Mouse (Mus musculus) forebrain, embryonic 11.5 days (tissue): ENCODE results near the gene Rplp0. TPM values are rescaled to one million over a fixed set of nuclear protein-coding genes. Genes with fewer than 3 reads are reported as not detected.
A peak's percentile ranks its signal among the peaks of the same experiment; 100 is the strongest.

Source experiments
- ATAC-seq: fragments of 200-750 bp; cut with Nextera tagmentation; replicated peaks from 2 replicates; pipeline ENCODE4 v1.8.0; 2017; ENCODE audit warnings: moderate TSS enrichment; ENCODE audit not compliant: low FRiP score
- DNase-seq: peaks from one replicate; pipeline ENCODE4 v3.0.0-alpha.2; 2017; ENCODE audit warnings: low spot score
- H3K27ac ChIP-seq: fragments of 300-500 bp; sonication (generic); 2 replicates; pipeline ENCODE4 v1.5.1; 2014; ENCODE audit warnings: low read depth, low read length
- H3K27me3 ChIP-seq: fragments of 300-500 bp; sonication (generic); 2 replicates; pipeline ENCODE4 v1.6.1; 2014; ENCODE audit warnings: mild to moderate bottlenecking, low read length, mixed read lengths; ENCODE audit not compliant: control insufficient read depth, insufficient read depth
- H3K36me3 ChIP-seq: fragments of 300-500 bp; sonication (generic); 2 replicates; pipeline ENCODE4 v1.6.1; 2014; ENCODE audit warnings: mild to moderate bottlenecking, low read length, moderate library complexity, mixed read lengths; ENCODE audit not compliant: control insufficient read depth, insufficient read depth
- H3K4me1 ChIP-seq: fragments of 300-500 bp; sonication (generic); replicated peaks from 2 replicates; pipeline ENCODE4 v1.6.1; 2014; ENCODE audit warnings: low read length, mixed read lengths; ENCODE audit not compliant: control insufficient read depth, insufficient read depth
- H3K4me2 ChIP-seq: fragments of 300-500 bp; sonication (generic); 2 replicates; pipeline ENCODE4 v1.6.1; 2014; ENCODE audit warnings: low read depth, mild to moderate bottlenecking, low read length, moderate library complexity, mixed read lengths; ENCODE audit not compliant: severe bottlenecking
- H3K4me3 ChIP-seq: fragments of 300-500 bp; sonication (generic); 2 replicates; pipeline ENCODE4 v1.5.1; 2014; ENCODE audit warnings: low read depth, low read length
- H3K9ac ChIP-seq: fragments of 300-500 bp; sonication (generic); 2 replicates; pipeline ENCODE4 v1.6.1; 2014; ENCODE audit warnings: low read length
- H3K9me3 ChIP-seq: fragments of 300-500 bp; sonication (generic); 2 replicates; pipeline ENCODE4 v1.6.1; 2016; ENCODE audit warnings: low read length, mixed read lengths; ENCODE audit not compliant: control insufficient read depth
- WGBS: fragments of 180-500 bp; shearing (Covaris S2); extraction: QIAGEN DNeasy Blood & Tissue Kit; methylation state at CpG from one replicate; pipeline ENCODE4 v1.1.7; 2014; 5-methylcytosine and 5-hydroxymethylcytosine counted together
- polyA plus RNA-seq: library from polyadenylated mRNA; unstranded; fragments of >200 nt; fragmentation: Nextera tagmentation; extraction: Ambion mirVana; gene quantifications from 2 replicates; pipeline ENCODE4 v1.2.1, GENCODE M21; 2014

Rplp0 gene
- polyA plus RNA-seq, 1 experiment from 2014 or later, result 1,156 TPM

GRCm38 (mm10) chr5:115551386-115551785, 7.9 kb upstream of the Rplp0 start:
- no peaks in the 10 kb centered on the region; the same call in 1 of the 2 replicates for H3K4me1 ChIP-seq
- no peak for ATAC-seq
- H3K9ac ChIP-seq, result no peak overlapping the region
- no peak overlapping the region for H3K4me3 ChIP-seq
- no peak for DNase-seq
- no peak overlapping the region for H3K27ac ChIP-seq
- H3K9me3 ChIP-seq, result no peaks in the 10 kb centered on the region
- no peaks in the 10 kb centered on the region for H3K27me3 ChIP-seq
- 80% methylated on average over 12 of the region's 12 CpGs for WGBS
- no peak overlapping the region for H3K4me2 ChIP-seq
- H3K36me3 ChIP-seq, result no peaks in the 10 kb centered on the region

- 81% methylated on average over 13 of the region's 13 CpGs for WGBS
- Histone ChIP-seq H3K9ac (no peak overlapping the region), H3K27me3 (no peaks in the 10 kb centered on the region), H3K27ac (no peak overlapping the region), H3K4me2 (no peak overlapping the region), H3K9me3 (no peaks in the 10 kb centered on the region), H3K4me1 (no peaks in the 10 kb centered on the region; the same call in 1 of the 2 replicates), H3K36me3 (no peaks in the 10 kb centered on the region), H3K4me3 (no peak overlapping the region)
- ATAC-seq (no peak), DNase-seq (no peak)
Observed at GRCm38 (mm10) chr5:115551799-115552198, 7.5 kb upstream of the Rplp0 start.

- no peak for DNase-seq
- no peaks in the 10 kb centered on the region for H3K36me3 ChIP-seq
- 88% methylated on average over 33 of the region's 33 CpGs for WGBS
- H3K9ac ChIP-seq, result no peak overlapping the region
- no peak overlapping the region for H3K4me3 ChIP-seq
- no peak overlapping the region for H3K4me2 ChIP-seq
- ATAC-seq, result no peak
- H3K27ac ChIP-seq, result no peak overlapping the region
- no peaks in the 10 kb centered on the region for H3K4me1 ChIP-seq
- H3K27me3 ChIP-seq, result no peaks in the 10 kb centered on the region
- H3K9me3 ChIP-seq, result no peaks in the 10 kb centered on the region
Observed at GRCm38 (mm10) chr5:115553801-115554420, 5.4 kb upstream of the Rplp0 start.

GRCm38 (mm10) chr5:115554536-115555291, 4.6 kb upstream of the Rplp0 start:
- Histone ChIP-seq H3K4me1 (no peaks in the 10 kb centered on the region), H3K4me3 (no peak overlapping the region), H3K36me3 (no peaks in the 10 kb centered on the region), H3K9ac (no peak overlapping the region), H3K9me3 (no peaks in the 10 kb centered on the region), H3K4me2 (no peak overlapping the region), H3K27me3 (no peaks in the 10 kb centered on the region), H3K27ac (no peak overlapping the region)
- WGBS, result 92% methylated on average over 18 of the region's 18 CpGs
- ATAC-seq (no peak), DNase-seq (no peak)

GRCm38 (mm10) chr5:115556217-115556616, 3.0 kb upstream of the Rplp0 start:
- 10% methylated on average over 8 of the region's 8 CpGs for WGBS
- DNase-seq (peak; percentile 87), ATAC-seq (no peak)
- H3K36me3 ChIP-seq, result peaks cover 3% of the 10 kb centered on the region; the same call in 1 of the 2 replicates
- no peak overlapping the region for H3K4me3 ChIP-seq
- H3K9ac ChIP-seq, result no peak overlapping the region
- peaks cover 8% of the 10 kb centered on the region for H3K4me1 ChIP-seq
- no peaks in the 10 kb centered on the region for H3K27me3 ChIP-seq
- H3K9me3 ChIP-seq, result no peaks in the 10 kb centered on the region
- no peak overlapping the region for H3K4me2 ChIP-seq
- H3K27ac ChIP-seq, result no peak overlapping the region

DNA sequence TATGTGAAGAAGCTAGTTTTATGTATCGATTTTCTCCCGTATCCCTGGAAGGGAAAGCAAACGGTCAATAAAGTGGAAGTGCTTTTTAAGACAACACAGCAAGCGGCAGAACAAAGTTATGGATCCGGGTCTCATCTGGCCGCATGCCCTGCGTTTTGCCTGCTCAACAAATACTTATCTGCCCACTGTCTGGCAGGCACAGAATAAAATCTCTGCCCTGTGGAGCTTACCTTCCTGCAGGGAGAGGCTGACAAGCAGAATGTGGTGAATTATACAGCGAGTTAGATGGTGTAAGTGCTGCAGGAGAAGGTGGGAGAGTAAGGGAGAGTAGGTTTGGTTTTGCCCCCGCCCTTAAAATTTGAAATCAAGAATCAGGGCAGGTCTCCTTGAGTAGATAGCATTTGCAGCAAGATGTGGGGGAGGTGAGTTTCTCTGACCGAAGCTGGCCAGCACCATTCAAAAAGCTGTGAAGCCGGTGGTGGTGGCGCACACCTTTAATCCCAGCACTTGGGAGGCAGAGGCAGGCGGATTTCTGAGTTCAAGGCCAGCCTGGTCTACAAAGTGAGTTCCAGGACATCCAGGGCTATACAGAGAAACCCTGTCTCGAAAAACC, 979 bp upstream of the Rplp0 start:
- Histone ChIP-seq H3K36me3 (peaks cover 12% of the 10 kb centered on the region), H3K27ac (no peak overlapping the region), H3K4me3 (no peak overlapping the region), H3K9ac (no peak overlapping the region), H3K4me1 (peaks cover 8% of the 10 kb centered on the region), H3K4me2 (no peak overlapping the region), H3K27me3 (no peaks in the 10 kb centered on the region), H3K9me3 (no peaks in the 10 kb centered on the region)
- no peak for DNase-seq
- no peak for ATAC-seq
- WGBS, result 92% methylated on average over 14 of the region's 14 CpGs

DNA sequence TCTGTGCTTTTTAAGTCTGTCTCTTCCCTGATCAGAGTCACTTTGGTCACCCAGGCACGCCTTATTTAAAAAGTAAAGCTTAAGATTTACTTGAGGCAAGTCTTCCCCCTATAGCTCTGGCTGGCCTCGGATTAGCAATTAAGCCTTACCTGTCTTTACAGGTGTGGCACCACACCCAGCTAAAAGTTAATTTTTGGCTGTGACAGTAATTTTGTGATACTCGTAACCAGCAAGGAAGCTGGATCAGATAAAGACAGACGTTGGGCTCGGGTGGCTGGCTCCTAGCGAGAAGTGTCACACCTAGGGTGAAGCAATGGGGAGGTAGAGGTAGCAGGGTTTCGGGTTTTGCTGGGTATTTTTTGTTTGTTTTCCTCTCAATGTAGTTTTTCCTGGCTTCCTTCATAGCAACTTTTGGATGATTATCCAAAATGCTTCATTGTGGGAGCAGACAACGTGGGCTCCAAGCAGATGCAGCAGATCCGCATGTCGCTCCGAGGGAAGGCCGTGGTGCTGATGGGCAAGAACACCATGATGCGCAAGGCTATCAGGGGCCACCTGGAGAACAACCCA, 1.2 kb downstream of the Rplp0 start:
- peaks cover 14% of the 10 kb centered on the region for H3K4me1 ChIP-seq
- ATAC-seq (no peak), DNase-seq (no peak)
- peak overlapping the region; percentile 66 for H3K4me2 ChIP-seq
- peaks cover 12% of the 10 kb centered on the region for H3K36me3 ChIP-seq
- WGBS, result 45% methylated on average over 13 of the region's 13 CpGs
- H3K9me3 ChIP-seq, result no peaks in the 10 kb centered on the region
- no peaks in the 10 kb centered on the region for H3K27me3 ChIP-seq
- peak overlapping the region; percentile 90 for H3K4me3 ChIP-seq
- no peak overlapping the region for H3K27ac ChIP-seq
- peak overlapping the region; percentile 97 for H3K9ac ChIP-seq

DNA sequence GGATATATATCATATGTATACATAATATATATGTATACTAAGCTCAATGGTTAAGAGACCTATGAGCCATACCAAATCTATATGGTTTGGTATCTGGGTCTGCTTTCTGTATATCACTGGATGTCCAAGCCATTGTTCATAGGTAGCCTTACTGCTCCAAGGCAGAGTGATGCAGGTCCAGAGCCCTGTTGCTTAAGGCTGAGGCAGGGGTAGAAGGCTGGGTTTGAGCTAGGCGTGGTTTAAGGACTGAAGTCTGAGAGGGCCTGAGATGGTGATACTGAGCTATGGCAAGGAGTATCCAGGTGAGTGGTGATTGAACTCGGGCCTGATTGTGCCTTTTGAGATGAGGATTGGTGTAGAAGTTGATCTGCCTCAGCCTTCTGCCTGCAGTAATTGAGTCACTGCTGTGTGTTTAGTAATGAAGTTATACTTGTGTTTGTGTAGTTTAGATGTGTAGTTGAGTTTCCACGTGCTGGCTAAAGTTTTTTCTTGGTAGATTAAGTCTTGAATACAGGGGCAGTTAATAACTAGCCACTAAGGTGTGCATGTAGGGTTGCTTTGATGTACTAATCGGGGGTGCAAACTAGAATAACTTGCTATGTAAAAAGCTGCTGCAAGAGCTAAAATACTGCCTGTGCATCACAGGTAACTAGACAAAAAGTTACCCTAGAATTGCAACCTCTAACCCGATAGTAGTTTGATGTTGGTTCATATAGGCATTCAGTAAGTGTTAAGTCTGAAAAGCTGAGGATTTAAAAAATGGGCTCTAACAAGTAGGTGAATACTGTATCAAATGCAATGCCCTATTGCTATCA, 4.7 kb downstream of the Rplp0 start:
- no peak for ATAC-seq

More for the DNA sequence above, 4.7 kb downstream of the Rplp0 start:
- no peak for DNase-seq
- Histone ChIP-seq H3K4me3 (no peak overlapping the region), H3K4me1 (peaks cover 23% of the 10 kb centered on the region), H3K9ac (no peak overlapping the region), H3K36me3 (peaks cover 12% of the 10 kb centered on the region), H3K9me3 (no peaks in the 10 kb centered on the region), H3K27ac (no peak overlapping the region), H3K4me2 (no peak overlapping the region), H3K27me3 (no peaks in the 10 kb centered on the region)
- 46% methylated on average over 5 of the region's 5 CpGs for WGBS
